In the genomic region with DNA sequence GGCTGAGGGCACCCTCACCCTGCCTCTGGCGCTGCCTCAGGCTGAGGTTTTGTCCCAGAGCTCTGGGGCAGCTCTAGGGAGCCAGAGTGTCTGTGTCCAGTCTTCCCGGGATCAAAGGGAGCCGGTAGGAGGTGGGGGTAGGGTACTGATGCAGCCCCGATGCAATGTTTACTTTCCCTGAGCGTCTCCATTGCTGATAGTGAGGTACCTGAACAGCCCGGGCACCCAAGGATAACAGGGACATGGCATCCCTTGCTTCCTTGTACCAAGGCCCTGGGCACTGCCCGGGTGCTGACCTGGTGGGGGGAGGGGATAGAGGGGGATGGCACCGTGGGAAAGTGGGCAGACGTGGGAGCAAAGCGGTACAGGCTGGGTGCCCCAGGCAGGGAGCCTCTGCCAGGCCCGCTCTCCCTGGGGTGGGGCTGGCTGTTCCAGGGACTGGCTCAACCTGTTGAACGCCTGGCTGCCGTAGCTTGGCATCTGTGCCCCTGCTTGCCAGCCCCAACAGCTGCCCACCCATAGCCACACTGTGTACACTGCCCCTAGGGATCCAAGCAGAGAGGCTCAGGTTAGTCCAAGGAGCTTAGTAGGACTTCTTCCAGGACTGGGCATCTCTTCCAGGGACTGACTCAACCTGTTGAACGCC, we compare ENCODE assay signal across 9 mouse cellular contexts. TPM values are rescaled to one million over a fixed set of nuclear protein-coding genes. Genes with fewer than 3 reads are reported as not detected.
A peak's percentile ranks its signal among the peaks of the same experiment; 100 is the strongest.
DNase-seq lines count a peak whose midpoint lies in the region; ATAC-seq and TF ChIP-seq lines count a peak whose summit lies in the region.
"Had no signal": no experiment of that assay in that cellular context is flagged by ENCODE, and none has a peak within 500 bp of the region (broad histone marks: within the 10 kb centered on the region; RNA-seq: fewer than 3 reads in every experiment).

No protein-coding gene starts in this region.

- DNase-seq in cerebellum, adult 2 months, result peak in 1 of 2 experiments; percentile 40
- no peak for DNase-seq in cerebellum, adult 11 months
- DNase-seq in heart, embryonic 10.5 days (ENCODE audit: low spot score), result no peak
- DNase-seq in kidney, postnatal 0 days (ENCODE audit: low spot score), result no peak
- no peak for DNase-seq in midbrain, embryonic 10.5 days (ENCODE audit: low spot score)
- no peak for DNase-seq in right cerebral cortex, postnatal 10 days (ENCODE audit: low spot score in 2 of 2)
- DNase-seq in spleen, adult 18-20 months, result no peak

- peaks cover 53% of the 10 kb centered on the region for H3K4me1 ChIP-seq in cerebellum, adult 2 months (ENCODE audit: control insufficient read depth, insufficient read depth, low read length)
- H3K4me1 ChIP-seq in bone marrow, adult 2 months (ENCODE audit: control insufficient read depth, insufficient read depth, low read length), result no peaks in the 10 kb centered on the region
- H3K4me1 ChIP-seq in heart, embryonic 10.5 days, result peaks cover 86% of the 10 kb centered on the region
- H3K4me1 ChIP-seq in kidney, postnatal 0 days (replicated peaks; ENCODE audit: insufficient read depth, low read length), result peaks cover 62% of the 10 kb centered on the region
- H3K4me1 ChIP-seq in midbrain, embryonic 10.5 days, result peaks cover 91% of the 10 kb centered on the region

- no peak for TF ChIP-seq POLR2A in cerebellum, adult 2 months (IDR thresholded peaks at IDR 0.05; ENCODE audit: borderline replicate concordance, insufficient read depth, low read length)
- TF ChIP-seq POLR2A in bone marrow, adult 2 months (IDR thresholded peaks at IDR 0.05; ENCODE audit: borderline replicate concordance, control insufficient read depth, low read depth, low read length), result 0 out of 2 replicates have a peak, but pooled peaks have one; percentile 3

- no peaks in the 10 kb centered on the region for H3K9me3 ChIP-seq in heart, embryonic 10.5 days
- H3K9me3 ChIP-seq in kidney, postnatal 0 days (replicated peaks; ENCODE audit: low read length), result no peaks in the 10 kb centered on the region
- no peaks in the 10 kb centered on the region for H3K9me3 ChIP-seq in midbrain, embryonic 10.5 days (replicated peaks)
- H3K9me3 ChIP-seq: megakaryocyte, embryonic 14.5 days had no signal

- H3K4me2 ChIP-seq in kidney, postnatal 0 days (ENCODE audit: low read length), result peak overlapping the region; percentile 77

- H3K27ac ChIP-seq in cerebellum, adult 2 months (ENCODE audit: insufficient read depth, low read length), result no peak overlapping the region
- H3K27ac ChIP-seq in bone marrow, adult 2 months (ENCODE audit: control insufficient read depth, insufficient read depth, low read depth, low read length, poor library complexity), result no peak overlapping the region
- H3K27ac ChIP-seq in heart, embryonic 10.5 days, result peak overlapping the region; percentile 96
- H3K27ac ChIP-seq in kidney, postnatal 0 days, result peak overlapping the region; percentile 95
- H3K27ac ChIP-seq in midbrain, embryonic 10.5 days (replicated peaks), result peak overlapping the region; percentile 77

- H3K27me3 ChIP-seq in cerebellum, adult 2 months (ENCODE audit: control insufficient read depth, insufficient read depth, low read length), result no peaks in the 10 kb centered on the region
- H3K27me3 ChIP-seq in heart, embryonic 10.5 days (ENCODE audit: insufficient read depth, poor library complexity, severe bottlenecking), result no peaks in the 10 kb centered on the region
- no peaks in the 10 kb centered on the region for H3K27me3 ChIP-seq in kidney, postnatal 0 days (ENCODE audit: insufficient read depth, low read length)
- H3K27me3 ChIP-seq in midbrain, embryonic 10.5 days (ENCODE audit: low read depth, poor library complexity, severe bottlenecking), result 0 out of 2 replicates have a peak, but pooled peaks cover 13% of the 10 kb centered on the region

- H3K4me3 ChIP-seq in cerebellum, adult 2 months (replicated peaks; ENCODE audit: insufficient read depth, low read depth, low read length), result peak overlapping the region; percentile 86
- H3K4me3 ChIP-seq in bone marrow, adult 2 months (replicated peaks; ENCODE audit: control insufficient read depth, low read depth, low read length), result no peak overlapping the region
- peak overlapping the region; percentile 97 for H3K4me3 ChIP-seq in heart, embryonic 10.5 days
- H3K4me3 ChIP-seq in kidney, postnatal 0 days (replicated peaks; ENCODE audit: low read depth, low read length), result peak overlapping the region; percentile 96
- H3K4me3 ChIP-seq in midbrain, embryonic 10.5 days, result peak overlapping the region; percentile 96

- H3K9ac ChIP-seq in kidney, postnatal 0 days (ENCODE audit: low read depth, low read length), result peak overlapping the region; percentile 93

- no peak for TF ChIP-seq CTCF in cerebellum, adult 2 months (IDR thresholded peaks at IDR 0.05; ENCODE audit: borderline replicate concordance, insufficient read depth, low read depth, low read length)
- no peak for TF ChIP-seq CTCF in bone marrow, adult 2 months (IDR thresholded peaks at IDR 0.05; ENCODE audit: control insufficient read depth, insufficient read depth, low read length)
- no peak for TF ChIP-seq CTCF in kidney, postnatal 0 days (IDR thresholded peaks at IDR 0.05; ENCODE audit: low read depth)

- no peaks in the 10 kb centered on the region for H3K36me3 ChIP-seq in heart, embryonic 10.5 days
- no peaks in the 10 kb centered on the region for H3K36me3 ChIP-seq in kidney, postnatal 0 days (ENCODE audit: insufficient read depth, low read length)
- H3K36me3 ChIP-seq in midbrain, embryonic 10.5 days, result no peaks in the 10 kb centered on the region

- 7% methylated on average over 14 of the region's 14 CpGs for WGBS in cerebellum, adult 2 months
- 69% methylated on average over 14 of the region's 14 CpGs for WGBS in bone marrow, adult 2 months
- WGBS in heart, embryonic 10.5 days, result 28% methylated on average over 14 of the region's 14 CpGs
- 15% methylated on average over 14 of the region's 14 CpGs for WGBS in kidney, postnatal 0 days
- WGBS in midbrain, embryonic 10.5 days, result 34% methylated on average over 14 of the region's 14 CpGs

- ATAC-seq in kidney, postnatal 0 days (replicated peaks; ENCODE audit: low FRiP score, low read depth), result no peak

RNA-seq across cellular contexts. Expression of a gene that starts 3.0 kb away (rescaled TPM):
- polyA plus RNA-seq in cerebellum, adult 2 months (2012; rRNA removed), result 22.0 and 22.3 TPM in 2 replicates
- polyA plus RNA-seq in bone marrow, adult 2 months (2011; ENCODE audit: insufficient read depth, insufficient read length, low replicate concordance, missing spikeins), result 9.0 and 15.6 TPM in 2 replicates
- 7.6 and 9.6 TPM in 2 replicates for polyA plus RNA-seq in heart, embryonic 10.5 days (2016; fragmentation: Nextera tagmentation; extraction: Ambion mirVana)
- 8.7 and 9.1 TPM in 2 replicates for polyA plus RNA-seq in kidney, postnatal 0 days (2015; fragmentation: Nextera tagmentation; extraction: Ambion mirVana)
- polyA plus RNA-seq in midbrain, embryonic 10.5 days (2016; fragmentation: Nextera tagmentation; extraction: Ambion mirVana), result 3.9 and 4.7 TPM in 2 replicates

RNA-seq across cellular contexts. Expression of a gene that starts 30.9 kb away (rescaled TPM):
- polyA plus RNA-seq in cerebellum, adult 2 months (2012; rRNA removed), result 0.13 TPM in 1 of 2 replicates, not detected in the other
- polyA plus RNA-seq in bone marrow, adult 2 months (2011; ENCODE audit: insufficient read depth, insufficient read length, low replicate concordance, missing spikeins), result not detected in 2 replicates
- polyA plus RNA-seq in heart, embryonic 10.5 days (2016; fragmentation: Nextera tagmentation; extraction: Ambion mirVana), result 0.26 TPM in 1 of 2 replicates, not detected in the other
- 19.9 and 27.8 TPM in 2 replicates for polyA plus RNA-seq in kidney, postnatal 0 days (2015; fragmentation: Nextera tagmentation; extraction: Ambion mirVana)
- polyA plus RNA-seq in midbrain, embryonic 10.5 days (2016; fragmentation: Nextera tagmentation; extraction: Ambion mirVana), result not detected in 2 replicates

RNA-seq across cellular contexts. Expression of a gene that starts 44.7 kb away (rescaled TPM):
- polyA plus RNA-seq in cerebellum, adult 2 months (2012; rRNA removed), result not detected in 2 replicates
- polyA plus RNA-seq in bone marrow, adult 2 months (2011; ENCODE audit: insufficient read depth, insufficient read length, low replicate concordance, missing spikeins), result not detected in 2 replicates
- polyA plus RNA-seq in heart, embryonic 10.5 days (2016; fragmentation: Nextera tagmentation; extraction: Ambion mirVana), result not detected in 2 replicates
- not detected in 2 replicates for polyA plus RNA-seq in kidney, postnatal 0 days (2015; fragmentation: Nextera tagmentation; extraction: Ambion mirVana)
- not detected in 2 replicates for polyA plus RNA-seq in midbrain, embryonic 10.5 days (2016; fragmentation: Nextera tagmentation; extraction: Ambion mirVana)

Comparison
In these comparisons a context has a peak if more than half of its experiments do, and no peak if none do; other contexts are left out.
1. H3K27ac ChIP-seq: peak in heart, embryonic 10.5 days (single experiment), kidney, postnatal 0 days (single experiment) and midbrain, embryonic 10.5 days (single experiment); none in cerebellum, adult 2 months (single experiment) and bone marrow, adult 2 months (single experiment).
2. RNA of a gene that starts 30.9 kb away (polyA plus RNA-seq): 19.9 to 27.8 TPM in kidney, postnatal 0 days; 0.13 TPM in cerebellum, adult 2 months, 0.26 TPM in heart, embryonic 10.5 days, not detected in midbrain, embryonic 10.5 days and not detected in bone marrow, adult 2 months; every median in the first group is over 10 times any median in the second.